Mouse (Mus musculus) thymus, postnatal 0 days (tissue): ENCODE measurements around the gene Cabp2. TPM values are rescaled to one million over a fixed set of nuclear protein-coding genes. Genes with fewer than 3 reads are reported as not detected.
A peak's percentile ranks its signal among the peaks of the same experiment; 100 is the strongest.
"Not testable (repeated sequence)": the region's sequence is repeated elsewhere in the genome, so short reads cannot be mapped to it uniquely, and the experiment has no call there.

Experiments
- DNase-seq: peaks from one replicate; pipeline ENCODE4 v3.0.0-alpha.2; 2015; ENCODE audit warnings: low spot score
- polyA plus RNA-seq: library from polyadenylated mRNA; unstranded; fragments of >200 nt; fragmentation: Nextera tagmentation; extraction: Ambion mirVana; gene quantifications from 2 replicates; pipeline ENCODE4 v1.2.1, GENCODE M21; 2015

The Cabp2 gene
- polyA plus RNA-seq = 0.42 TPM in 1 of 2 replicates, not detected in the other

- no peak for DNase-seq
These were observed at the start of gene Cabp2 for GRCm38 (mm10) chr19:4081394-4081793. Cabp2 (plus strand) TSS chr19:4081578.

DNA sequence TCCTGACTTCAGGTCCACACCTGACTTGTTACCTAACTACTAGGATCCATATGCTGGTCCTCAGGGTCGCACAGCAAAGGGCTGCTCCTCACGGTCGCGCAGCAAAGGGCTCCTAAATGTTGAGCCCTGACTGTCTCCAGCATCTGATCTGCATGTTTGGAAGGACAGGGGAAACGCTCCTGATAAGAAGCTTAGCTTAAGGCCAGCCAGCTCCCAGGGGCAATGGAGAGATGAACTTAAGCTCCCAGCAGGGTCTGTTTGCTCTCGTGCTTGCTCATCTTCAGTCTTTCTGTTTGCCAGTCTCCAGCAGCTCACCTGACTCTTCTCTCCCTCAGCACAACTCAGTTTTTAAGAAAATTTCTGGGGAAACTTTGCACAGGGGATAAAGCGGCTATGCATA is 48.7 kb upstream of the Cabp2 start:
- DNase-seq = no peak

GRCm38 (mm10) chr19:4033298-4033697 is 48.1 kb upstream of the Cabp2 start:
- DNase-seq = no peak

DNA sequence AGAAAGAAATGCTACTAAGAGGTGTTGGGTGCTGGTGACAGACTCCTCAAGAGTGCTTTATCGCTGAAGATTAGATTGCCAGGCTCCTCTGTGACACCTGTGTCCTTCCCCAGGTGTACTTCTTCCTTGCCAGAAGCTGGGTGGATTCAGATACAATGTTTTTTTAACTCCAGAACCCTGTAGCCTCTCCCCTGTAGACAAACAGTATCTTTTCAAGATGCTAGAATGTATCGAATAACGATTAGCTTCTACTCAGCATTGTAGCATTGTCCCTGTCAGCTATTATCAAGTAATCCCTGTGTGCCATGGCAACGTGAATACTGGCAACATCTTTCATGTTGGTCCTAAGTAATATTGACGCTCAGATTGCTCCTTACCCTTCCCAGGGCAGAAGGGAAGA is 47.6 kb upstream of the Cabp2 start:
- DNase-seq = no peak

- DNase-seq = no peak
These were observed 44.9 kb upstream of the Cabp2 start for GRCm38 (mm10) chr19:4036327-4037045.

- not testable (repeated sequence) for DNase-seq
These were observed 44.1 kb upstream of the Cabp2 start for GRCm38 (mm10) chr19:4037154-4037787.

GRCm38 (mm10) chr19:4037788-4038232 is 43.6 kb upstream of the Cabp2 start, which contains the start of gene Gstp1:
Gstp1 (minus strand) TSS chr19:4037985.
- peak; percentile 88 for DNase-seq

- not testable (repeated sequence) for DNase-seq
These were observed 40.4 kb upstream of the Cabp2 start for GRCm38 (mm10) chr19:4040941-4041340.

DNA sequence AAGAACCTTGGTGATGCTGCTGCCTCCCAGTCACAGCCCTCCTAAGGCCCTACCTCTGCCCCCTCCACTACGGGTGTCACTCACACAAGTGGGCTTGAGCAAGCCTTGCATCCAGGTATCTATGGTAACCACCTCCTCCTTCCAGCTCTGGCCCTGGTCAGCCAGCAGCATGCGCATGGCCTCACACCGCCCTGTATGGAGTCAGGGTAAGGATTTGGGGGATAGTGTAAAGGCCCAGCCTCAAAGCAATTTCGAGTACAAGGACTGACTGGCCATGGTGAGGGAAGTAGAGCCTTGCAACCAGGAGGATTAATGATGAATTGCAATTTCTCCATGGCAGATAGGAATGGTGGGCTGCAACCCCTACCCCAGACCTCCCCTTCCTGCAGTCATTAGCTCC is 39.9 kb upstream of the Cabp2 start:
- not testable (repeated sequence) for DNase-seq

DNA sequence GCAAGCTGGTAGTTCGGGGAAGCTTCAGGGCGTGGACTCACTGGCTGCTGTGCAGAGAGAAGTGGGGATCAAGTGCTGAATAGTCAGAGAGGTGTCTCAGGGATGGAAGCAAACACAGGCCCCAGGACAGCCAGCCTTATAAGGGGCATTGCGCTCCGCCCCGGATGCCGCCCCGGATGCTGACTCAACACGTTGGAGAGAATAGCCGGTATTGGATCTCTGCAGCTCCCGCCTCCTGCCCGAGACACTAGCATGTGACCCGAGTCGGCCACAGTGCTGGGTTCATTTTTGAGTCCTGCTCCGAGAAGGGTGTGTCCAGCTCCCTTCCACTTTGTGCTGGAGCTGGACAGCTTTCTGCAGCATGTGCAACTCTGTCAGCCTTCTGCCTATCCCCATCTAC is 39.3 kb upstream of the Cabp2 start:
- DNase-seq = no peak

- not testable (repeated sequence) for DNase-seq
These were observed 37.3 kb upstream of the Cabp2 start for GRCm38 (mm10) chr19:4044109-4044508.

- no peak for DNase-seq
These were observed 35.2 kb upstream of the Cabp2 start, which contains the start of gene Gstp2 for GRCm38 (mm10) chr19:4045966-4046865. Gstp2 (minus strand) TSS chr19:4046023.

- no peak for DNase-seq
These were observed 34.5 kb upstream of the Cabp2 start for GRCm38 (mm10) chr19:4046866-4047254.

DNA sequence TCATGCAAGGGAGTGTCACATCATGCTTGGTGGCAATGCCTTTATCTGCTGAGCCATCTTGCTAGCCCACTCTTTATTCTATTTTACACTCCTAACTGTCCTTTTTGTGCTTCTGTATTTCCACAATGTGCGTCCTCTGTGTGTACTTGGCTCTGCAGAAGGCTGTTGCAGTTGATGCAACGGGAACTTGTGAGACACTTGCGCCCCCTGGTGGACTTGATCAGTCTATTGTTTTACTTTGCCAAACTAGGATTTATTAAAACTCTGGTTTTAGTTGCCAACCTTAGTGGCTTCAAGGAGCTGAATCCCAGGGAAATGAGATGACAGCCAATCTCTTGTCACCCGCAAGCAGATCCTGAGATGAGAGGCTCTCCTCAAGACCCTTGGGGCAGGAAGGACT is 33.5 kb upstream of the Cabp2 start:
- DNase-seq = peak; percentile 84

DNA sequence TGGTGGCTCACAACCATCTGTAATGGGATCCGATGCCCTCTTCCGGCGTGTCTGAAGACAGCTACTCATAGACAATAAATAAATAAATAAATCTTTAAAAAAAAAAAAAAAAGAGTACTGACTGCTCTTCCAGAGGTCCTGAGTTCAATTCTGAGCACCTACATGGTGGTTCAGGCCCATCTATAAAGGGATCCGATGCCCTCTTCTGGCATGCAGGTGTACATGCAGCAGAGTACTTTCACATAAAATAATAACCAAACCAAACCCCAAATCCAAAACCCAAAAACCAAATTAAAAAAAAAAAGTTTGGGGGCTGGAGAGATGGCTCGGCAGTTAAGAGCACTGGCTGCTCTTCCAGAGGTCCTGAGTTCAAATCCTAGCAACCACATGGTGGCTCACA is 32.3 kb upstream of the Cabp2 start:
- DNase-seq = not testable (repeated sequence)

- DNase-seq = no peak
These were observed 30.4 kb upstream of the Cabp2 start for GRCm38 (mm10) chr19:4051016-4051415.

GRCm38 (mm10) chr19:4051741-4052515 is 29.4 kb upstream of the Cabp2 start:
- peak; percentile 72 for DNase-seq

- no peak for DNase-seq
These were observed 28.8 kb upstream of the Cabp2 start for GRCm38 (mm10) chr19:4052516-4053030.

- DNase-seq = no peak
These were observed 26.8 kb upstream of the Cabp2 start for GRCm38 (mm10) chr19:4054613-4055012.

- no peak for DNase-seq
These were observed 26.0 kb upstream of the Cabp2 start for GRCm38 (mm10) chr19:4055216-4055946.
